Mouse (Mus musculus): ENCODE data around the gene Esp18. TPM values are rescaled to one million over a fixed set of nuclear protein-coding genes. Genes with fewer than 3 reads are reported as not detected.

Gene Esp18
- not detected in 2 replicates for polyA plus RNA-seq (2016; fragmentation: Nextera tagmentation; extraction: Ambion mirVana)

GRCm38 (mm10) chr17:39406059-39406458 lies at the start of gene Esp18:
Gene Esp18 (plus strand): TSS chr17:39406359.
- no peak for ATAC-seq (ENCODE audit: low FRiP score)
- H3K4me1 ChIP-seq: no peaks in the 10 kb centered on the region
- no peaks in the 10 kb centered on the region for H3K27me3 ChIP-seq

GRCm38 (mm10) chr17:39363316-39363715 lies 42.8 kb upstream of the Esp18 start:
- 64% methylated on average over 3 of the region's 3 CpGs for WGBS
- ATAC-seq (ENCODE audit: low FRiP score): no peak

More at GRCm38 (mm10) chr17:39406059-39406458, at the start of gene Esp18:
- Histone ChIP-seq H3K9me3 (no peaks in the 10 kb centered on the region), H3K4me3 (replicated peaks) (no peak within 1 kb of the TSS), H3K27ac (no peak within 1 kb of the TSS), H3K9ac (no peak within 1 kb of the TSS), H3K4me2 (no peak within 1 kb of the TSS), H3K36me3 (replicated peaks) (no peaks in the 10 kb centered on the region)
- WGBS: 63% methylated on average over 2 of the region's 2 CpGs

More at GRCm38 (mm10) chr17:39363316-39363715, 42.8 kb upstream of the Esp18 start:
- H3K9me3 ChIP-seq: no peaks in the 10 kb centered on the region
- H3K36me3 ChIP-seq (replicated peaks): no peaks in the 10 kb centered on the region
- no peak overlapping the region for H3K27ac ChIP-seq
- no peak overlapping the region for H3K9ac ChIP-seq
- H3K4me1 ChIP-seq: no peaks in the 10 kb centered on the region
- no peaks in the 10 kb centered on the region for H3K27me3 ChIP-seq
- no peak overlapping the region for H3K4me3 ChIP-seq (replicated peaks)
- H3K4me2 ChIP-seq: no peak overlapping the region

Small RNA genes within 50 kb of the gene (microRNA-seq; reads per million reads assigned to microRNA genes)
- not detected for gene Gm26429

Other genes starting within 250 kb of the Esp18 start
- not detected in 2 replicates for gene Esp16, start 129.8 kb downstream of the Esp18 start, polyA plus RNA-seq (2016; fragmentation: Nextera tagmentation; extraction: Ambion mirVana)
- not detected in 2 replicates for gene Esp15, start 234.6 kb downstream of the Esp18 start, polyA plus RNA-seq (2016; fragmentation: Nextera tagmentation; extraction: Ambion mirVana)

Measured in forebrain, embryonic 12.5 days (tissue).